13 mouse cellular contexts compared by ENCODE assay signal in genomic region chr7:107705941-107706340, GRCm38 (mm10). TPM values are rescaled to one million over a fixed set of nuclear protein-coding genes. Genes with fewer than 3 reads are reported as not detected.
DNase-seq lines count a peak whose midpoint lies in the region; ATAC-seq and TF ChIP-seq lines count a peak whose summit lies in the region.
"Had no signal": no experiment of that assay in that cellular context is flagged by ENCODE, and none has a peak within 500 bp of the region (broad histone marks: within the 10 kb centered on the region; RNA-seq: fewer than 3 reads in every experiment).

No protein-coding gene starts in this region.

- H3K9me3 ChIP-seq in liver, embryonic 11.5 days (ENCODE audit: control insufficient read depth, low read length), result no peaks in the 10 kb centered on the region
- H3K9me3 ChIP-seq: embryonic facial prominence, embryonic 15.5 days had no signal

- H3K27me3 ChIP-seq in liver, adult 2 months (ENCODE audit: control insufficient read depth, insufficient read depth, low read length), result no peaks in the 10 kb centered on the region
- no peaks in the 10 kb centered on the region for H3K27me3 ChIP-seq in liver, embryonic 11.5 days (replicated peaks; ENCODE audit: control insufficient read depth, insufficient read depth, low read length)
- H3K27me3 ChIP-seq: embryonic facial prominence, embryonic 15.5 days had no signal

- H3K36me3 ChIP-seq in liver, adult 2 months (ENCODE audit: control insufficient read depth, insufficient read depth, low read length), result peaks cover 20% of the 10 kb centered on the region
- H3K36me3 ChIP-seq in liver, embryonic 11.5 days (ENCODE audit: control insufficient read depth, insufficient read depth, low read length), result no peaks in the 10 kb centered on the region
- H3K36me3 ChIP-seq: embryonic facial prominence, embryonic 15.5 days had no signal

- peak; percentile 18 to 26 for DNase-seq in cerebellum, postnatal 14 days
- DNase-seq in liver, adult 2 months (ENCODE audit: extremely low read depth, low read depth, low spot score), result peak; percentile 18
- no peak for DNase-seq in liver, embryonic 11.5 days (ENCODE audit: low spot score)
- DNase-seq in NIH3T3 (ENCODE audit: low read depth), result peak; percentile 1
- DNase-seq in kidney, adult 9 months, result peak; percentile 43
- DNase-seq: B cell, adult 2 months; cerebellum, adult 18-20 months; right cerebral cortex, postnatal 14 days had no signal

- WGBS in liver, adult 2 months, result 42% methylated on average over 5 of the region's 5 CpGs
- 80% methylated on average over 5 of the region's 5 CpGs for WGBS in liver, embryonic 11.5 days

- H3K9ac ChIP-seq in liver, adult 2 months (ENCODE audit: low read depth, low read length), result no peak overlapping the region
- no peak overlapping the region for H3K9ac ChIP-seq in liver, embryonic 11.5 days (ENCODE audit: low read depth, low read length)
- H3K9ac ChIP-seq: embryonic facial prominence, embryonic 15.5 days had no signal

- H3K79me2 ChIP-seq in liver, adult 2 months (ENCODE audit: control insufficient read depth, insufficient read depth, low read length), result no peaks in the 10 kb centered on the region

- H3K4me1 ChIP-seq in liver, adult 2 months (ENCODE audit: control insufficient read depth, insufficient read depth, low read length), result no peaks in the 10 kb centered on the region
- H3K4me1 ChIP-seq in liver, embryonic 11.5 days (replicated peaks; ENCODE audit: control insufficient read depth, insufficient read depth, low read length), result peaks cover 7% of the 10 kb centered on the region; the same call in 1 of the 2 replicates

- H3K27ac ChIP-seq in liver, adult 2 months (replicated peaks; ENCODE audit: insufficient read depth, low read depth, low read length), result no peak overlapping the region
- H3K27ac ChIP-seq in liver, embryonic 11.5 days (ENCODE audit: low read depth, low read length), result no peak overlapping the region
- H3K27ac ChIP-seq: embryonic facial prominence, embryonic 15.5 days had no signal

- no peak overlapping the region for H3K4me2 ChIP-seq in liver, embryonic 11.5 days
- H3K4me2 ChIP-seq: embryonic facial prominence, embryonic 15.5 days had no signal

- ATAC-seq in cerebellum, adult (ENCODE audit: insufficient number of reproducible peaks, low FRiP score, low TSS enrichment), result no peak
- ATAC-seq in liver, embryonic 11.5 days (replicated peaks; ENCODE audit: low FRiP score), result no peak
- ATAC-seq in granulocyte monocyte progenitor cell, adult 5-6 weeks (replicated peaks; ENCODE audit: poor library complexity, severe bottlenecking), result no peak
- no peak for ATAC-seq in megakaryocyte-erythroid progenitor cell, adult 5-6 weeks (replicated peaks; ENCODE audit: low FRiP score, low TSS enrichment, poor library complexity, severe bottlenecking)
- ATAC-seq: intestine, postnatal 0 days had no signal

- TF ChIP-seq CTCF in liver, adult 2 months (IDR thresholded peaks at IDR 0.05; ENCODE audit: low read depth, low read length), result no peak

- no peak overlapping the region for H3K4me3 ChIP-seq in liver, adult 2 months (ENCODE audit: insufficient read depth, low read depth, low read length)
- H3K4me3 ChIP-seq in liver, embryonic 11.5 days (ENCODE audit: low read depth, low read length), result no peak overlapping the region
- H3K4me3 ChIP-seq: embryonic facial prominence, embryonic 15.5 days had no signal

- no peak for TF ChIP-seq POLR2A in liver, adult 2 months (IDR thresholded peaks at IDR 0.05; ENCODE audit: extremely low read depth, insufficient read depth, low read length)

RNA-seq across cellular contexts. Expression of gene Cyb5r2, which starts 51.9 kb away (rescaled TPM):
- 0.07 TPM in 1 of 2 replicates, not detected in the other for total RNA-seq in liver, adult 2 months (2014; rRNA removed)
- 0.07 and 0.10 TPM in 2 replicates for polyA plus RNA-seq in liver, adult 2 months (2012; rRNA removed)
- 0.25 TPM in 1 of 2 replicates, not detected in the other for polyA plus RNA-seq in liver, embryonic 11.5 days (2014; fragmentation: Nextera tagmentation; extraction: Ambion mirVana)
- total RNA-seq in granulocyte monocyte progenitor cell, adult 5-6 weeks (2014; fragmentation: Nextera tagmentation), result not detected in 2 replicates
- not detected in 2 replicates for total RNA-seq in granulocyte monocyte progenitor cell, adult 5-6 weeks (2017)
- not detected in 2 replicates for total RNA-seq in megakaryocyte-erythroid progenitor cell, adult 5-6 weeks (2014; fragmentation: Nextera tagmentation)
- total RNA-seq in megakaryocyte-erythroid progenitor cell, adult 5-6 weeks (2017), result not detected in 2 replicates
